Mouse (Mus musculus) heart, postnatal 0 days (tissue): ENCODE measurements around the gene Sez6.

ENCODE experiments used
- CTCF ChIP-seq: IDR thresholded peaks from 2 replicates; pipeline ENCODE4 v1.5.1; 2016; ENCODE audit warnings: antibody characterized with exemption, control low read depth, low read depth
- EP300 ChIP-seq: IDR thresholded peaks from 2 replicates; pipeline ENCODE4 v1.6.1; 2016; ENCODE audit warnings: antibody characterized with exemption, low read depth

DNA sequence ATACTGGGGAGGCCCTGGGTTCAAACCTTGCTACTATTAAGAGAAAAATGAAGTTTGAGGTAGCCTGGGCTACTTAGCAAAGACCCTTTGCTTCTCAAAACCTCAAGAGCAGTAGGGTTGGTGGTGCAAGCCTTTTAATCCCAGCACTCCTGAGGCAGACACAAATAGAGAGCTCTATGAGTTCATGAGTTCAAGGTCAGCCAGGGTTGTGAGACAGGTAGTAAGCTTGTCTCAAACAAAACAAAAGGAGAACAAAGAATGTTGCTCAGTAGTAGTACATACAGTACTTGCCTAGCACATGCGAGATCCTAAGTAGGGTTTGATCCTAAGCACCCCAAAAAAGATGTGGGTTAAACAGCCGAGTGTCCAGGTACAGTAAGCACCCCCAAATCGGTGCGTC is 13.9 kb upstream of the Sez6 start:
- TF ChIP-seq CTCF (no peak), EP300 (no peak)
